Mouse (Mus musculus): Measurements from ENCODE around the gene Snx10. TPM values are rescaled to one million over a fixed set of nuclear protein-coding genes. Genes with fewer than 3 reads are reported as not detected.

Snx10 gene
- polyA plus RNA-seq, 1 experiment from 2014 or later, result 22.7 TPM

DNA sequence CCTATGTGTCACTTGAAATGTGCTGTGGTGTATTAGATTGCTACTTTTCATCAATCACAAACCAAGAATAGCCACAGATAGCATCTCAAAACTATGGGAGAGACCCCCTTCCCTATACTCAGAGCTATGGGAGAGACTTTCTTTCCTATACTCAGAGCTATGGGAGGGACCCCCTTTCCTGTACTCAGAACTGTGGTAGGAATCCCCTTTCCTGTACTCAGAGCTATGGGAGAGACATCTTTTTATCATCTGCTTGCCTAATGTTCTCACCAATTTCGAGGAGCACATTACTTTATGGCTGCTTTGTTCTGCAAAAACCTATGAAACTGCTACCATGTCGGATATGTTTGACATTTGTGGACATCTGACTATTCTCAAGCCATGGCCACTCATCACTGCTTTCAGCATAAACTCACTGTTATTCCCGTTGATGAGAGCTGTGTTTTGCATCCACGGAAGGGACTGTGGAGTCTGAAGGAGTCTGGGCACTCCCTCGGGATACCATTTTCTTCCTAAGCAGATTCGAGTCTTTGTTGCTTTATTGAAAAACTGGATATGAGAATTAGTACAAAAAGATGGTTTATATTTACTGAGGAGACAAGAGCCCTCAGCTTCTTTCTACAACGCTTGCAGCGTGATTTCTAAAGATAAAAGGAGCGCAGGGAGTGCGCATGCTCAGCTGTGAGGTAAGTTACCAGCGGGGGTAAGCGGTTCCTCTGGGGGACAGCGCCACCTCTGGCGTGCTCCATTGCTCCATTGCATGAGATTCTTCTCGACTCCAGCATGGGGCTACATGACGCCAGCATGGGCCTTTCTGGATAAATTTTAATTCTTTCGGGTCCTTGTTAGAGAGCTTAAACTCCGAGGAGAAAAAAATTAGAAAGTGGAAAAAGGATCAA lies 14.7 kb upstream of the Snx10 start:
- peak; percentile 81 for DNase-seq (ENCODE audit: low spot score)
- no peaks in the 10 kb centered on the region for H3K27me3 ChIP-seq (replicated peaks; ENCODE audit: low read depth, poor library complexity, severe bottlenecking)
- H3K4me3 ChIP-seq, result peak overlapping the region; percentile 47
- H3K36me3 ChIP-seq (replicated peaks), result no peaks in the 10 kb centered on the region
- peaks cover 11% of the 10 kb centered on the region for H3K4me1 ChIP-seq
- peak overlapping the region; percentile 32 for H3K27ac ChIP-seq (replicated peaks)
- no peaks in the 10 kb centered on the region for H3K9me3 ChIP-seq
- WGBS, result 32% methylated on average over 18 of the region's 18 CpGs

DNA sequence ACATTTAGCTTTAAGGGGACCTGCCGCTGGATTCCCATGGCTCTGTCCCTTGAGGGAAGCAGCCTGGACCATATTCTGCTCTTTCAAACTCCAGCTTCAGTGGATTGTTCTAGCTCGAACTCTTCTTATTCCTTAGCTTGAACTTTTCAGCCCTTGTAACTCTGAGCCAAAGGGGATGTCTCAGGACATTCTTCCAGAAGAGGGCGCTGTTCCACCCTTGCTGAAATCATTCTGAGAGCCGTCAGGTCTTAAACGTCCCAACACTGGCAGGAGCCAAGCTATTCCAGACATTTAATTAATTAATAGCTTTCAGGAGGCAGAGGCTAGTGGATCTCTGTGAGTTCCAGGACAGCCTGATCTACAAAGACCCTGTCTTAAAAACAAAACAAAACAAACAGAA lies 13.6 kb upstream of the Snx10 start:
- no peak overlapping the region for H3K27ac ChIP-seq (replicated peaks)
- no peaks in the 10 kb centered on the region for H3K27me3 ChIP-seq (replicated peaks; ENCODE audit: low read depth, poor library complexity, severe bottlenecking)
- H3K4me3 ChIP-seq, result no peak overlapping the region
- DNase-seq (ENCODE audit: low spot score), result peak; percentile 42
- no peaks in the 10 kb centered on the region for H3K9me3 ChIP-seq
- no peaks in the 10 kb centered on the region for H3K36me3 ChIP-seq (replicated peaks)
- peaks cover 11% of the 10 kb centered on the region for H3K4me1 ChIP-seq
- 31% methylated on average over 5 of the region's 5 CpGs for WGBS

DNA sequence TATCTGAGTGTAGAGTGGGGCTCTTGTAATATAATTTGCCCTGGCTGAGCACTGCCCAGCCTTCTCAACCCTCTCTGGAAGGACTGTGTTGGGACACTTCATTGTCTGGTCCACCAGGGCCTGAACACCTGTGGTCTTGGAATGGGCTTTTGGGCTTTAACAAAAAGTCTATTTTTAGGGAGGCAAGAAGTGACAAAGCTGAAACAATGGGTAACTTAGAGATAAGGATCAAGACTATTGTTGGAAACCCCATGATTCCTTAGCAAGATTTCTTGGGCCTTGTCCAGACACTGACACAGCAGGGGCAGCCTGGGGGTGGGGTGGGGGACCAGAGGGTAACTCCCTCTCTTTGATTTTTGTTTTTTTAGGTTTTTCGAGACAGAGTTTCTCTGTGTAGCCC lies 12.8 kb upstream of the Snx10 start:
- Histone ChIP-seq H3K36me3 (replicated peaks) (no peaks in the 10 kb centered on the region), H3K27ac (replicated peaks) (no peak overlapping the region), H3K4me1 (peaks cover 11% of the 10 kb centered on the region), H3K4me3 (no peak overlapping the region), H3K9me3 (no peaks in the 10 kb centered on the region), H3K27me3 (replicated peaks; ENCODE audit: low read depth, poor library complexity, severe bottlenecking) (no peaks in the 10 kb centered on the region)
- no peak for DNase-seq (ENCODE audit: low spot score)
- WGBS, result 44% methylated on average over 1 of the region's 1 CpGs

DNA sequence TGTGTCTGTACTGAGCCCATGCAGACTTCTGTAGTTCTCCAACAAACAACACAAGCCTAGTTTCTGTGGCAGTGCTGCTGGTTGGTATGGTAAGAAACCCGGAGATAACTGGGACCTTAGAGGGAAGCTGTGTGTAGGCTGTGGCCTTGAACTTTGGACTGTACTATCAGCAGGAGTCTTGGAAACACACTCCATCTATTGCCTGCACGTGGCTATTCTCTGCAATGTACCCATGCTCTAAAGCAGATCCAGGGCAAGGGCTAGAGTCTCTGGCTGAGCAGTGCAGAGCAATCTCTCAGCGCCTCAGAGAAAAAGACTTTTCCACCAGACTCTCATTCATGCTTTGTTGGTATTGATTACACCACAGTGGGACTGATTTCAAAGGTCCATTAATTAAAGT lies 10.0 kb upstream of the Snx10 start:
- WGBS, result 85% methylated on average over 3 of the region's 3 CpGs
- H3K4me1 ChIP-seq, result peaks cover 10% of the 10 kb centered on the region
- H3K27ac ChIP-seq (replicated peaks), result no peak overlapping the region
- no peaks in the 10 kb centered on the region for H3K27me3 ChIP-seq (replicated peaks; ENCODE audit: low read depth, poor library complexity, severe bottlenecking)
- H3K36me3 ChIP-seq (replicated peaks), result no peaks in the 10 kb centered on the region
- no peak for DNase-seq (ENCODE audit: low spot score)
- H3K9me3 ChIP-seq, result no peaks in the 10 kb centered on the region
- no peak overlapping the region for H3K4me3 ChIP-seq

DNA sequence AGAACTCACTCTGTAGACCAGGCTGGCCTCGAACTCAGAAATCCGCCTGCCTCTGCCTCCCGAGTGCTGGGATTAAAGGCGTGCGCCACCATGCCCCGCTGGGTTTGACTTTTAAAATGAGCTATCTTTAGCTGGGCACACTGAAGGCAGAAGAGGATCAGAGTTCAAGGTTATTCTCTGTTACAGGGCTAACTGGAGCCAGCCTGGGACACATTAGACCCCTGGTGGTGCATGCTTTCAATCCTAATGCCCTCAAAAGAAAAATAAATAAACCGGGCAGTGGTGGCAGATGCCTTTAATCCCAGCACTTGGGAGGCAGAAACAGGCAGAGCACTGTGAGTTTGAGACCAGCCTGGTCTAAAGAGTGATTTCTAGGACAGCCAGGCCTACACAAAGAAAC lies 8.8 kb upstream of the Snx10 start:
- no peaks in the 10 kb centered on the region for H3K36me3 ChIP-seq (replicated peaks)
- no peaks in the 10 kb centered on the region for H3K4me1 ChIP-seq
- H3K27me3 ChIP-seq (replicated peaks; ENCODE audit: low read depth, poor library complexity, severe bottlenecking), result no peaks in the 10 kb centered on the region
- no peak for DNase-seq (ENCODE audit: low spot score)
- WGBS, result 93% methylated on average over 7 of the region's 7 CpGs
- no peak overlapping the region for H3K4me3 ChIP-seq
- H3K27ac ChIP-seq (replicated peaks), result no peak overlapping the region
- H3K9me3 ChIP-seq, result no peaks in the 10 kb centered on the region

DNA sequence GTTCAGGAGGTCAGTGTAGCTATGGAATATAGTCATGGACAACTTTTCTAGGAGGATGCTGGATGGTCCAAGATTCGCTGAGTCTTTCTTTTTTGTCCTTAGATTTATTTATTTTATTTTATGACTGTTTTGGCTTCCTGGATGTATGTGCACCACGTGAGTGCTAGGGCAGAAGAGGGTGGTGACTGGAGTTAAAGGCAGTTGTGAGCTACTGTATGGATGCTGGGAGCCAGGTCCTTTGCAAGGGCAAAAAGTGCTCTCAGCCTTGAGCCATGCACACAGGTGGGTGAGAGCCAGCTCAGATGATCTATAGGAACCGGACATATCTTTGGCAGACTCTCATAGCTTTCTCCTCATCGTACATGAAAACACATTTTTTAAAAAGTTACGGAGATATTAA lies 391 bp upstream of the Snx10 start:
- Histone ChIP-seq H3K27ac (replicated peaks) (no peak overlapping the region; the same call in 1 of the 2 replicates), H3K4me3 (peak overlapping the region; percentile 81), H3K4me1 (peaks cover 11% of the 10 kb centered on the region), H3K27me3 (replicated peaks; ENCODE audit: low read depth, poor library complexity, severe bottlenecking) (no peaks in the 10 kb centered on the region), H3K9me3 (no peaks in the 10 kb centered on the region), H3K36me3 (replicated peaks) (no peaks in the 10 kb centered on the region)
- DNase-seq (ENCODE audit: low spot score), result no peak
- WGBS, result 26% methylated on average over 5 of the region's 5 CpGs

DNA sequence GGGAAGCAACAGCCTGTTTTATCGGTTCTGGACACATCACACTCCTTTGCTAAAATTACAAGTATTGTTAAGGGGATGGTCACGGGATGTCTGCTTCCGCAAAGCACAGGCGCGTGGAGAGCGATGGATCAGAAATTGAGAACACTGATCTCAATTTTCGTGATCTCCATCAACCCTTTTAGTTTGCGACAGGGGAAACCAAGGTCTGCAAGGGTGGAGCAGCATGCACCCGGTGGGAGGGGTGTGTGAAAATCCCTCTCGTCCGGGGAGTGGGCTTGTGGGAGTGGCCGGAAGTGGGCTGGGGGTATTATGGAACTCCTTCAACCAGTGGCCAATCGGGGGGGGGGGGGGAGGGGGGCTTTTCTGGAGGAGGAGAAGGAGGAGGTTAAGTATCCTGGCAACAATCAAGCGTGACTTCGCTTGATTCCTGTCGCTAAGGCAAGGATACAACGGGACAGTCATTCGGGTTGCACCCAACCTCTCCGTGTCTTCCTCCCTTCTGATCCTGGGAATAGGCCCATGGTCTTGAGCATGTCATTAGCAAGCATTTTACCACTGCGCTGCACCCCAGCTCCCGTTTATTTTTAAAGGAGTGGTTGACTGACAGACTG lies 725 bp downstream of the Snx10 start:
- peak; percentile 88 for DNase-seq (ENCODE audit: low spot score)
- WGBS, result 3% methylated on average over 21 of the region's 21 CpGs
- no peaks in the 10 kb centered on the region for H3K36me3 ChIP-seq (replicated peaks)
- peak overlapping the region; percentile 81 for H3K4me3 ChIP-seq
- no peaks in the 10 kb centered on the region for H3K27me3 ChIP-seq (replicated peaks; ENCODE audit: low read depth, poor library complexity, severe bottlenecking)
- peaks cover 11% of the 10 kb centered on the region for H3K4me1 ChIP-seq
- no peaks in the 10 kb centered on the region for H3K9me3 ChIP-seq
- H3K27ac ChIP-seq (replicated peaks), result peak overlapping the region; percentile 86

DNA sequence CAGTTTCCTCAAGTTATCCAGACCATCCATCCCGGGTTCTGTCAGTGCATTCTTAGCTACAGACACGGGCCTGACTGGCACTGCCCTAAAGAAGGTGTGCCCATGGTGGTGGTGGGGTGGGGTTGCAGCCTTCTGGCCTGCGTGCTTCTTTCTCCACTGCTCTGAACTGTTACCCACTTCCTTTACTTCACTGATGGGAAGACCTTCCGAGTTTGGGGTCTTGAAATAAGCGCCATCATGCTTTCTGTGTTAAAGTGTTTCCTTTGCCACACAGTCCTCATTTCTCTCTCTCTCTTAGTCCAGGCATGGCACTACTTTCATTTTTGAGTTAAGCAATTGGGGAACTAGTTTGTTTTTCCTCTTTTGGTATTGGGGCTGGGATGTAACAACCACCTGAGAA lies 1.3 kb downstream of the Snx10 start:
- H3K27me3 ChIP-seq (replicated peaks; ENCODE audit: low read depth, poor library complexity, severe bottlenecking), result no peaks in the 10 kb centered on the region
- H3K27ac ChIP-seq (replicated peaks), result 0 out of 2 replicates have a peak overlapping the region, but pooled peaks have one; percentile 86
- H3K36me3 ChIP-seq (replicated peaks), result no peaks in the 10 kb centered on the region
- 52% methylated on average over 5 of the region's 5 CpGs for WGBS
- H3K4me3 ChIP-seq, result peak overlapping the region; percentile 81
- DNase-seq (ENCODE audit: low spot score), result no peak
- peaks cover 11% of the 10 kb centered on the region for H3K4me1 ChIP-seq
- H3K9me3 ChIP-seq, result no peaks in the 10 kb centered on the region

DNA sequence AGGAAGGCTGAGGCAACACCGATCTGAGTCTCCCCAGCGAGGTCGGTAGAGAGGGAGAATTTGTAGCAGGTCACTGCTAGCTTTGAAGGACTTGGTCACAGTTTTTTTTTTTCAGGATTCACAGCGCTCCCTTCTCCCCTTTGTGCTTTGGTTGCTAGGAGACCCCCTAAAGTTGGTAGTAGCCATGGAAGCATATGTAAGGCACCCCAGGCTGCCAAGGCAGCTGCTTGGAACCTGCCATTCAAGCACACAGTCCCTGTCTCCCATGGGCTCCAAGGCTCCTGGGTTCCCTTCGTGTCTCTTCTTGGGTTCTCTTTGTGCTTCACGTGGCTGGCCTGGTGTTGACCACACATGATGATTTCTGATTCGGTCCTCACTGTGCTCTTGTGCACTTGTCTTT lies 5.8 kb downstream of the Snx10 start:
- no peaks in the 10 kb centered on the region for H3K9me3 ChIP-seq
- H3K27ac ChIP-seq (replicated peaks), result no peak overlapping the region
- peaks cover 8% of the 10 kb centered on the region for H3K4me1 ChIP-seq
- WGBS, result 86% methylated on average over 7 of the region's 7 CpGs
- H3K27me3 ChIP-seq (replicated peaks; ENCODE audit: low read depth, poor library complexity, severe bottlenecking), result no peaks in the 10 kb centered on the region
- no peak overlapping the region for H3K4me3 ChIP-seq
- no peak for DNase-seq (ENCODE audit: low spot score)
- H3K36me3 ChIP-seq (replicated peaks), result no peaks in the 10 kb centered on the region

DNA sequence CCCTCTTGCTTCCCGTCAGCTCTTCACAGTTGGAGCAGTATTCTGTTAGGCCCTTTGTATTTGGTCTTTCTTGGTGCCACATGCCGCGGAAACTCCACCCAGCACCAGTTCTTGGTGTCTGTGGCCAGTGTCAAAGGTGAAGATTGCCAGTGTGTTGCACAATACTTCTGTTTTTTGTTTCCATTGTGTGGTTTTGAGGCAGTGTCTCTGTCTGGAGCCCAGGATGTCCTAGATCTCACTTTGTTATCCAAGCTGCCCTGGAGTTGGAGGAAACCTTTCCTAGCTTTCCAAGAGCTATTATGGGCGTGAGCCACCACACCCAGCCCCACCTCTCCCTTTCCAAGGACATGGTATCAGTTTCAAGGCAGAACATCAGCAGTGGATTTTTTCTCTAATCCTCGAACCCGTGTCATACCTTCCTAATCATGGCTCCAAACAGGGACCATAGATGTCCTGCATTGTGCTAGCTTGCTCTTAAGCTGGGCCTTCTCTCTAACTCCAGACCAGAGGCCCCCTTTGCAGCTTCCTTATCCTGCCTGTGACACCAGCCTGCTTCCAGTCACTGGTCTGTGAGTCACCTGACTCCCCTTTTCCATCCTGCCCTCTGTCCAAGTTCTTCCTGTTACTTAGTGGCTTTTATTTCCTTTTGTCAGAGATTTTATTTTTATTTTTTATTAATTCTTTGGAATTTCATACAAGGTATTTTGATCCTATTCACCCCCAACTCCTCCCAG lies 9.9 kb downstream of the Snx10 start:
- WGBS, result 79% methylated on average over 6 of the region's 6 CpGs
- Histone ChIP-seq H3K4me3 (no peak overlapping the region), H3K9me3 (no peaks in the 10 kb centered on the region), H3K27me3 (replicated peaks; ENCODE audit: low read depth, poor library complexity, severe bottlenecking) (no peaks in the 10 kb centered on the region), H3K4me1 (peaks cover 3% of the 10 kb centered on the region; the same call in 1 of the 2 replicates), H3K27ac (replicated peaks) (no peak overlapping the region), H3K36me3 (replicated peaks) (no peaks in the 10 kb centered on the region; the same call in 1 of the 2 replicates)
- DNase-seq (ENCODE audit: low spot score), result no peak

DNA sequence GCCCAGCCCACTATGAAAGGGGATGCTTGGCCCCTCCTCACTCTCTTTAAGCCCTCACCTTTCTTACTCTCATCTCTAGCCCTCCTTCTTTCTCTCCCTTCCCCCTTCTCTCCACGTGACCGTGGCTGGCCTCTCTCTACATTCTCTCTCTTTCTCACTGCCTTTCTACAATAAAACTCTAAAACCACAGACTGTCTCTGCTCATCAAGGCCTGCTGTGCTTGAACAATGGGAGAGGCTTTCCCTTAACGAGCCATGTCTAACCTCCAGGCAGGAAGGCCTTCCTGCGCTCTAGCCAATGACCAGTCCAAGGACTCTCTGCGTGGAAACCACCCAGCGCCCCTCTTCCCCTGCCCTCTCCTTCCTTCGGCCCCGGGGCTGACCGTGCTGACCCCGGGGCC lies 11.9 kb downstream of the Snx10 start:
- H3K27ac ChIP-seq (replicated peaks), result no peak overlapping the region
- peaks cover 8% of the 10 kb centered on the region; the same call in 1 of the 2 replicates for H3K36me3 ChIP-seq (replicated peaks)
- 70% methylated on average over 10 of the region's 10 CpGs for WGBS
- peaks cover 3% of the 10 kb centered on the region; the same call in 1 of the 2 replicates for H3K4me1 ChIP-seq
- no peak overlapping the region for H3K4me3 ChIP-seq
- no peak for DNase-seq (ENCODE audit: low spot score)
- H3K27me3 ChIP-seq (replicated peaks; ENCODE audit: low read depth, poor library complexity, severe bottlenecking), result no peaks in the 10 kb centered on the region
- 0 out of 2 replicates have a peak, but pooled peaks cover 3% of the 10 kb centered on the region for H3K9me3 ChIP-seq

DNA sequence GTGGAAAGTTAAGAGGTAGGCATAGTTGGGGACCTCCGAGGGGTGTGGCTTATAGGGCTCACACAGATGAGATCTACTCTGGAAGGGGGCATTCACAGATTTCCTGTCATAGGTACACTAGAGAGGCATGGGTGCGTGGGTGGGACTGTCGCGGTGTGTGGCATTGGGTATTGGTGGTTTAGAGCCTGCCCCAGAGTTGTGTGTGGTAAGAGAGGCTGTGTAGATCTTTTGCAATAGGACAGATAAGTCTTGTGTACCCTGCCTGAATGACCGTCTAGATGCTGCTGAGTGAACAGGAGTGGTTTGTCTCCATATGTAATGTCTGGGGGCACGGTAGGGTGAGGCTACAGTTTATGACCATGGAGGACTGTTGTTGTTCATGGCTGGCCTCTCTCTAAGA lies 16.8 kb downstream of the Snx10 start:
- Histone ChIP-seq H3K27me3 (replicated peaks; ENCODE audit: low read depth, poor library complexity, severe bottlenecking) (no peaks in the 10 kb centered on the region), H3K9me3 (0 out of 2 replicates have a peak, but pooled peaks cover 3% of the 10 kb centered on the region), H3K36me3 (replicated peaks) (peaks cover 8% of the 10 kb centered on the region; the same call in 1 of the 2 replicates), H3K4me3 (no peak overlapping the region), H3K4me1 (peaks cover 35% of the 10 kb centered on the region), H3K27ac (replicated peaks) (no peak overlapping the region)
- WGBS, result 89% methylated on average over 6 of the region's 6 CpGs
- DNase-seq (ENCODE audit: low spot score), result no peak

Data from embryonic facial prominence, embryonic 10.5 days (tissue).